Mouse (Mus musculus): Measurements from ENCODE around the gene Traf7.

Traf7 gene

GRCm38 (mm10) chr17:24527723-24528559 is at the start of gene Traf7:
Gene Traf7, minus strand, starts transcription at chr17:24527938.
- peak; percentile 78 to 88 for DNase-seq (ENCODE audit: low read depth in 1 of 2, low spot score in 2 of 2)

- DNase-seq (ENCODE audit: low read depth in 1 of 2, low spot score in 2 of 2) = no peak
These were observed 46.1 kb upstream of the Traf7 start for GRCm38 (mm10) chr17:24573811-24574210.

GRCm38 (mm10) chr17:24572651-24573245 is 45.0 kb upstream of the Traf7 start:
- DNase-seq (ENCODE audit: low read depth in 1 of 2, low spot score in 2 of 2) = no peak

- no peak for DNase-seq (ENCODE audit: low read depth in 1 of 2, low spot score in 2 of 2)
These were observed 42.1 kb upstream of the Traf7 start for GRCm38 (mm10) chr17:24569837-24570236.

GRCm38 (mm10) chr17:24567034-24567779 is 39.5 kb upstream of the Traf7 start:
- no peak for DNase-seq (ENCODE audit: low read depth in 1 of 2, low spot score in 2 of 2)

GRCm38 (mm10) chr17:24565792-24566191 is 38.1 kb upstream of the Traf7 start:
- DNase-seq (ENCODE audit: low read depth in 1 of 2, low spot score in 2 of 2) = no peak

- DNase-seq (ENCODE audit: low read depth in 1 of 2, low spot score in 2 of 2) = no peak
These were observed 37.4 kb upstream of the Traf7 start for GRCm38 (mm10) chr17:24565092-24565491.

- no peak for DNase-seq (ENCODE audit: low read depth in 1 of 2, low spot score in 2 of 2)
These were observed 36.7 kb upstream of the Traf7 start for GRCm38 (mm10) chr17:24564422-24564821.

GRCm38 (mm10) chr17:24563638-24564037 is 35.9 kb upstream of the Traf7 start:
- no peak for DNase-seq (ENCODE audit: low read depth in 1 of 2, low spot score in 2 of 2)

- no peak for DNase-seq (ENCODE audit: low read depth in 1 of 2, low spot score in 2 of 2)
These were observed 33.9 kb upstream of the Traf7 start for GRCm38 (mm10) chr17:24561592-24561991.

- DNase-seq (ENCODE audit: low read depth in 1 of 2, low spot score in 2 of 2) = no peak
These were observed 32.7 kb upstream of the Traf7 start for GRCm38 (mm10) chr17:24560301-24561028.

- DNase-seq (ENCODE audit: low read depth in 1 of 2, low spot score in 2 of 2) = no peak
These were observed 31.4 kb upstream of the Traf7 start for GRCm38 (mm10) chr17:24559146-24559545.

GRCm38 (mm10) chr17:24558600-24559099 is 30.9 kb upstream of the Traf7 start:
- DNase-seq (ENCODE audit: low read depth in 1 of 2, low spot score in 2 of 2) = no peak

GRCm38 (mm10) chr17:24557091-24557490 is 29.4 kb upstream of the Traf7 start:
- no peak for DNase-seq (ENCODE audit: low read depth in 1 of 2, low spot score in 2 of 2)

- no peak for DNase-seq (ENCODE audit: low read depth in 1 of 2, low spot score in 2 of 2)
These were observed 23.3 kb upstream of the Traf7 start for GRCm38 (mm10) chr17:24551050-24551444.

- DNase-seq (ENCODE audit: low read depth in 1 of 2, low spot score in 2 of 2) = peak in 1 of 2 experiments; percentile 55
These were observed 22.8 kb upstream of the Traf7 start for GRCm38 (mm10) chr17:24550416-24551049.

GRCm38 (mm10) chr17:24549618-24550415 is 22.1 kb upstream of the Traf7 start, which contains the start of gene Pkd1:
Gene Pkd1, plus strand, starts transcription at chr17:24549834.
- peak; percentile 98 to 99 for DNase-seq (ENCODE audit: low read depth in 1 of 2, low spot score in 2 of 2)

- DNase-seq (ENCODE audit: low read depth in 1 of 2, low spot score in 2 of 2) = peak in 1 of 2 experiments; percentile 24
These were observed 21.3 kb upstream of the Traf7 start for GRCm38 (mm10) chr17:24548921-24549617.

GRCm38 (mm10) chr17:24548435-24548834 is 20.7 kb upstream of the Traf7 start:
- DNase-seq (ENCODE audit: low read depth in 1 of 2, low spot score in 2 of 2) = no peak

Data from monocyte, adult 2 months (primary cell).